Mouse (Mus musculus) olfactory bulb, adult 2 months (tissue): ENCODE data around the gene Kcnip3.

Experiments used
- CTCF ChIP-seq: fragments of 200-500 bp; IDR thresholded peaks from 2 replicates; pipeline ENCODE4 v1.5.1; 2012; ENCODE audit warnings: low read depth, mild to moderate bottlenecking, low read length, moderate library complexity; ENCODE audit not compliant: insufficient read depth
- POLR2A ChIP-seq: fragments of 200-500 bp; IDR thresholded peaks from 2 replicates; pipeline ENCODE4 v1.6.1; 2012; ENCODE audit warnings: mild to moderate bottlenecking, low read depth, low read length, moderate library complexity; ENCODE audit not compliant: insufficient read depth

- no peak for TF ChIP-seq POLR2A
- TF ChIP-seq CTCF, result no peak
Measured at GRCm38 (mm10) chr2:127451748-127452147, 70.1 kb downstream of the Kcnip3 start.
